Mouse (Mus musculus): ENCODE measurements around the gene Cavin4. TPM values are rescaled to one million over a fixed set of nuclear protein-coding genes. Genes with fewer than 3 reads are reported as not detected.
A peak's percentile ranks its signal among the peaks of the same experiment; 100 is the strongest.
"Not testable (repeated sequence)": the region's sequence is repeated elsewhere in the genome, so short reads cannot be mapped to it uniquely, and the experiment has no call there.

The Cavin4 gene
- polyA plus RNA-seq, 1 experiment = not detected

DNA sequence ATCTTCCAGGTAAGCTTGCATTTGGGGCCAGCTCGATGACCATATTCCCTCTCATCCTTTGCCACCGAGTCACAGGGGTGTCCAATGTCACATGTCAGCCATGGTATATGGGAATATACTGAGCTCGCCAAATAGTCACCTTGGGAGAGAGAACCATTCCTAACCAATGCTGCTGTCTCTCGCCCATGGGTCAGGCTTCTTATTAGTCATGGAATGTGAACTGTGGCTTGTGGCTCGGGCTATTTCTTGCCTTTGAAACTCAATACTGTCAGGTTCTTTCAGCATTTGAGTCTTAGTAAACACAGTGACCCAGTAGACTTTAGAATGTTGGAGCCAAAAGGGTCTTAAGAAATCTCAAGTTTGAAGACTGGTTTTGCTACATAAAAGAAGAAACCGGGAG is 707 bp downstream of the Cavin4 start:
- DNase-seq (ENCODE audit: low read depth, low spot score) = no peak
- 93% methylated on average over 6 of the region's 6 CpGs for WGBS

DNA sequence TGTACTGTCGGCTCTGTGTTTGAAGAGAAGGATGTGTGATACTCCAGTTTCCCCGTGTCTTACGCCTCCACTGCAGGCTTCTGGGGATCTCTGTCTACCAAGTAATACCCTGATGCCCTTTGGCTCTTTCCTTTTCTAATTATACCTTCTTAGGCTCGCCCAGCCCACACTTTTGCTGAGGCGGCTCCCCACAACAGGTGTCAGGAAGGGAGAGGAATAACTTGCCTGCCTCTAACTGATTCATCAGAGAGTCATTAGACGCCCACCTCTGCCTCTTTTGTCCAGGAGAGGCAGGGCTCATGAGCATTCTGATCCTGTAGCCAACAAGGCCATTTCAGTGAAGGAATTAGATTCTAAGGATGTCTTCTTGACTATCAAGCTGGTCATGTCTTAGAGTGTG is 4.0 kb downstream of the Cavin4 start:
- 60% methylated on average over 6 of the region's 6 CpGs for WGBS
- DNase-seq (ENCODE audit: low read depth, low spot score) = no peak

GRCm38 (mm10) chr4:48672915-48673314 is 9.6 kb downstream of the Cavin4 start:
- 73% methylated on average over 5 of the region's 5 CpGs for WGBS
- no peak for DNase-seq (ENCODE audit: low read depth, low spot score)

- 74% methylated on average over 7 of the region's 7 CpGs for WGBS
- no peak for DNase-seq (ENCODE audit: low read depth, low spot score)
Measured at GRCm38 (mm10) chr4:48674412-48674811, 11.1 kb downstream of the Cavin4 start.

- WGBS = 90% methylated on average over 13 of the region's 13 CpGs
- DNase-seq (ENCODE audit: low read depth, low spot score) = no peak
Measured at GRCm38 (mm10) chr4:48676570-48677185, 13.4 kb downstream of the Cavin4 start.

DNA sequence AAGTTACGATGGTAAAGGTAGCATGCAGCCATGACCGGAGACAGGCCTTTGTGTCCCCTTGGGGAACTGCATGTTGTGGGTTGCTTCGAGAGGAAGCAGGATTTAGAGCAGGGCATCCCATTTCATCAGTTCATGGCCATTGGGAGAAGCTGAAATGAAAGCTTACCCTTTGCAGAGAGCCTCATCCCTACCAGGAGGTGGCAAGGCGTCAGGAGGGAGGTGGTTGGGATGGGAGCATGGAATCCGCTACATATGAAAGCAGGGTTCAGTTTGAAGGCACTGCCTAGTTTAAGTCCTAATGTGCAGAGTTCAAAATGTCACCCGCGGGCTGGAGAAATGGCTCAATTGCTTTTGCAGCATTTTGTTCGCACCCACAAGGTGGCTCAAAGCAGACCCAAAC is 14.0 kb downstream of the Cavin4 start:
- 93% methylated on average over 8 of the region's 8 CpGs for WGBS
- DNase-seq (ENCODE audit: low read depth, low spot score) = no peak

- WGBS = 73% methylated on average over 2 of the region's 2 CpGs
Measured at GRCm38 (mm10) chr4:48677812-48678211, 14.5 kb downstream of the Cavin4 start.

DNA sequence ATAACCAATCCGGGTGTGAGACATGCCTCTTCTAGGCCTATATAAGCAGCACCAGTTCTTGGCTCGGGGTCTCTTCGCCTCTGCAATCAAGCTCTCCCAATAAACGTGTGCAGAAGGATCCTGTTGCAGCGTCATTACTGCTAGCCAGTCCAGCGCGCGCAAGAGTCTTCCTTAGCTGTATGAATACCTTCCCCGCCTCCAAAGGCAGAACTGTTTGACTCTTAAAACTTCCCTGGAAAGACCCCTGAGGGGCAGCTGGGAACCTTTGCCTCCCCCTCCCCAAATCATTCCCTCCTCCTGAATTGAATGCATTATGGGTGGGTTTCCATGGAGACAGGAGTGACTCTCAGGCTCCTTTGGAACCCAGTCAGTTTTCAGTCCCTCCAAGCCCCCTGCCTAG is 15.5 kb downstream of the Cavin4 start:
- 93% methylated on average over 9 of the region's 9 CpGs for WGBS
- DNase-seq (ENCODE audit: low read depth, low spot score) = no peak

More at GRCm38 (mm10) chr4:48677812-48678211, 14.5 kb downstream of the Cavin4 start:
- DNase-seq (ENCODE audit: low read depth, low spot score) = no peak

GRCm38 (mm10) chr4:48679728-48680127 is 16.4 kb downstream of the Cavin4 start:
- 41% methylated on average over 5 of the region's 6 CpGs for WGBS
- DNase-seq (ENCODE audit: low read depth, low spot score) = not testable (repeated sequence)

GRCm38 (mm10) chr4:48680214-48680613 is 16.9 kb downstream of the Cavin4 start:
- no peak for DNase-seq (ENCODE audit: low read depth, low spot score)
- 27% methylated on average over 7 of the region's 7 CpGs for WGBS

GRCm38 (mm10) chr4:48680648-48681343 is 17.5 kb downstream of the Cavin4 start:
- 15% methylated on average over 10 of the region's 11 CpGs for WGBS
- peak; percentile 81 for DNase-seq (ENCODE audit: low read depth, low spot score)

GRCm38 (mm10) chr4:48683126-48683525 is 19.8 kb downstream of the Cavin4 start:
- DNase-seq (ENCODE audit: low read depth, low spot score) = no peak
- 93% methylated on average over 8 of the region's 8 CpGs for WGBS

- DNase-seq (ENCODE audit: low read depth, low spot score) = not testable (repeated sequence)
- 90% methylated on average over 21 of the region's 21 CpGs for WGBS
Measured at GRCm38 (mm10) chr4:48683633-48684209, 20.4 kb downstream of the Cavin4 start.

GRCm38 (mm10) chr4:48684593-48685187 is 21.4 kb downstream of the Cavin4 start:
- DNase-seq (ENCODE audit: low read depth, low spot score) = no peak
- WGBS = 35% methylated on average over 7 of the region's 7 CpGs

DNA sequence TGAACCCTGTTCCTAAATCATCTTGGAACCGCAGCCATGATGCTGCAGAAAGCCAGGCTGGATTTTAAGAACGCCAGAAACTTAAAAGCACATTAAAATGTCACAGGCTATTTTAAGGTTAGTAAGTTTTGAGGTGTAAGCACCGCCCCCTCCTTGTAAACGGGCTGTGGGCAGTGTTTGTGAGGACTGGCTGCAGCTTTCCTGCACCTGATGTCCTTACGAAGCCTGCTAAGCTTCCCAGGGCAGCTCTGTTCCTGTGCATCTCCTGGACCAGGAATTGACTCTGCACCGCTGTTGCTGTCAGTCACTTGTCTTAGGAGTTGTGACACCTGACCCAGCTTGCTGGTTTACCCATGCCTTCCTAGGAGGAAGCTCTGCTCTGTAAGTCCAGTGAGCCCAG is 24.8 kb downstream of the Cavin4 start:
- no peak for DNase-seq (ENCODE audit: low read depth, low spot score)
- 61% methylated on average over 6 of the region's 6 CpGs for WGBS

- 64% methylated on average over 9 of the region's 9 CpGs for WGBS
- no peak for DNase-seq (ENCODE audit: low read depth, low spot score)
Measured at GRCm38 (mm10) chr4:48690640-48691039, 27.3 kb downstream of the Cavin4 start.

DNA sequence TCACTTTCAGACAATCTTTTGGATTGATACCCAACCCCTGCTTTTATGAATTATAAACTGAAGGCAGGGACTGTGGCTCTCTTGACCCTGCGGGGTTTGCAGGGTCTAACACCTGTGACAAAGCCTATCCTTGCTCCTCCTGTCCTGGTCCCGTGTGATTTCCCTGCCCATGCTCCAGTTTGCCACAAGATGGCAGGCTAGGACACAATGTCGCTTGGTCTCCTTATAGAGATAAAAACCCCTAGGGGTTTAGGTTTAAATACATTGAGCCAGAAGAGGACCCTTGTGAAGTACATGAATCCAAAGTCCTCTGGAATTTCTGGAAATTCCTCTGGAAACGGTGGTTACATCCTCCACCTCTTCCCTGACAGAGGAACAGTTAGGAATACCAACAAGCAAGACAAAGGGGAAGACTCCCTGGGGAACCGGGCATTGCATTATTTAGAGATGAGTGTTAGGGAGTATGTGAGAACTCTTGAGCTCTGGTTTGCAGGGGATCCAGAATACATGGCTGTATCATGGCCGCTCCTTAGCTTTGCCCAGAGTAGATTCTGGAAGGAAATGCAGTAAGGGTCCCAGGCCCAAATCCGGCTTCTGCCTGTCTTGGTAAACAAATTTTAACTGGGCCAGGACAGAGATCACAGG is 28.6 kb downstream of the Cavin4 start:
- DNase-seq (ENCODE audit: low read depth, low spot score) = no peak
- 39% methylated on average over 7 of the region's 7 CpGs for WGBS

DNA sequence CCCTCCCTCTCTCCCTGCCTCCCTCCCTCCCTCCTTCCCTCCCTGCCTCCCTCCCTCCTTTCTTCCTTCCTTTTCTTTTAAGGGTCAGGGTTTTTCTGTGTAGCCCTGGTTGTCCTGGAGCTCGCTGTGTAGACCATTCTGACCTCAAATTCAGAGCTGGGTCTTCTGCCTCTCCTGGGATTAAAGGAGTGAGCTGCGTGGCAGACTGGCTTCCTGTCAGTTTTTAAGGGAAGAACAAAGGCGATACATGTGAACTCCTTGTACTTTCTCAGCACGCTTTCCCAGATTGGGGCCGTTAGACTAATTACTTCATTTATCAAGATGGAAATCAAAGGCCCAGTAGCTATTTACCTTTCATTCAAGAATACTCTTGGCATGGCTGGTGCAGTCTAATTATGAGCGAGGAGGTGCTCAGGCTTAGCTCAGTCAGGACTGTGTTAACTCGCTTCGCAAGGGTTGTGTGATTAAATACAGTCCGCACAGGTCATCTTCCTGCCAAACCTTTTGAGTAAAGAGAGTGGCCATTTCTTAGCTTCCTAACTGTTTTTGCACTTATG is 29.5 kb downstream of the Cavin4 start:
- WGBS = 54% methylated on average over 9 of the region's 9 CpGs

GRCm38 (mm10) chr4:48696706-48697105 is 33.4 kb downstream of the Cavin4 start:
- WGBS = 90% methylated on average over 3 of the region's 3 CpGs
- DNase-seq (ENCODE audit: low read depth, low spot score) = no peak

More for the DNA sequence above, 29.5 kb downstream of the Cavin4 start:
- no peak for DNase-seq (ENCODE audit: low read depth, low spot score)

- WGBS = 32% methylated on average over 11 of the region's 11 CpGs
- no peak for DNase-seq (ENCODE audit: low read depth, low spot score)
Measured at GRCm38 (mm10) chr4:48697302-48697701, 34.0 kb downstream of the Cavin4 start.

Measured in large intestine, adult 2 months (tissue).